Mouse (Mus musculus): Measurements from ENCODE around the gene Mvd. TPM values are rescaled to one million over a fixed set of nuclear protein-coding genes. Genes with fewer than 3 reads are reported as not detected.

Mvd gene
- 52.1 and 54.2 TPM in 2 replicates for polyA plus RNA-seq (2016; fragmentation: Nextera tagmentation; extraction: Ambion mirVana)

DNA sequence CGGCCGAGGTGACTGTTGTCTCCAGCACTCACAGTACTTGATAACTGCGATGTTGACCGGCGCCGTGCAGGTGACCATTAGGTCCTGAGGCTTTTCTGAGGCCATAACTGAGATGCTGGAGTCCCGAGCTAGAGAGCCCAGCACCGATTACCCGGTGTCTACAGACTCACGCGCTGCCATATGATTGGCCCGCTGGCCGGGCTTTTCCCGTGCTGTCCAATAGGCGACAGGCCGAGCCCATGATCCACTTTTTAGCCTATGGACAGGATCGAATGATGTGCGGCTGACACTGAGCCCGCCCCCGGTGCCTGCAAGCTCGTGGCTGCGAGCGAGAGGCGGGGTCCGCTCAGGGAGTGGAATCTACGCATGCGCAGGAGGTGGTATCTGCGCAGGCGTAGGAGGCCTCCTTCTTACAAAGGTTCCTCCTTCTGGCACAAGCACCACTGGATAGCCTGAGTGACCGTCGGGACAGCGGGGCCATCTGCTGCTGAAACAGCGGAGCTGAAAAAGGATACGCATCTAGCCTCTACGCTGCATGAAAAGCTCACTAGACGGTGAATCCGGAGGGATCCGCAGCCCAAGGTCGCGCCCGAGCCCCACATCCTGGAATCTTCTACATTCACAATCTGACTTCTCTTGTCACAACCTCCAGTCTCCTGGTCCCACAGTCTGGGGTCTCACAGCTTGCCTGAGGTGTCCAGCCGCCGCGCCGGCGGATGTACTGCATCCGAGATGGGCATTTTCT lies at the start of gene Mvd:
TSS of gene Mvd (minus strand) at position 161 of the 745 bp plus-strand sequence.
- H3K36me3 ChIP-seq (replicated peaks), result peaks cover 20% of the 10 kb centered on the region
- no peaks in the 10 kb centered on the region for H3K9me3 ChIP-seq
- peak within 1 kb of the TSS; percentile 71 for H3K4me3 ChIP-seq
- peak; percentile 99 for DNase-seq (ENCODE audit: extremely low spot score, low spot score)
- peak within 1 kb of the TSS; percentile 94 for H3K27ac ChIP-seq
- under 1% methylated on average over 47 of the region's 47 CpGs for WGBS
- H3K4me1 ChIP-seq, result peaks cover 31% of the 10 kb centered on the region
- no peaks in the 10 kb centered on the region for H3K27me3 ChIP-seq (ENCODE audit: poor library complexity, severe bottlenecking)

DNA sequence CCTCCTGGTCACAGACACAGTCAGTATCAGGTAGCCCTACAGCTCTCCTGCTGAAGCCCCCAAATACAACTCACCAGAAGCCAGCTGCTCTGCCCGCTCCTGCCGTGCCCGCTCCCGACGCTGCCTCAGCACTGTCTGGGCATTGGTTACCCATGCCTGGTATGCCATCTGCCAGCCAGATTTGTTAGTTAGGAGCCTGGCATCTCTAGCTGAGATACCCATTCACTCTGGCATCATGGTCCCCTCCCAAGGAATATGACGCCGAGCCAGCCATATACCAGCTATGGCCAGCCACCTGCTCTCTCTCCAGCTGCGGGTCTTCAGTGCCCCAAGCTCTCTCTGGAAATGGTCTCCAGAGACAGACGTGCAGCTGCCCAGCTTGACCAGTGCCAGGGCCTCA lies 45.2 kb upstream of the Mvd start:
- H3K36me3 ChIP-seq (replicated peaks), result peaks cover 85% of the 10 kb centered on the region

GRCm38 (mm10) chr8:122484831-122485230 lies 41.6 kb upstream of the Mvd start:
- no peak for DNase-seq (ENCODE audit: extremely low spot score, low spot score)
- H3K27me3 ChIP-seq (ENCODE audit: poor library complexity, severe bottlenecking), result no peaks in the 10 kb centered on the region
- no peaks in the 10 kb centered on the region for H3K4me1 ChIP-seq
- peaks cover 99% of the 10 kb centered on the region for H3K36me3 ChIP-seq (replicated peaks)
- WGBS, result 93% methylated on average over 12 of the region's 12 CpGs
- no peaks in the 10 kb centered on the region for H3K9me3 ChIP-seq
- no peak overlapping the region for H3K27ac ChIP-seq
- no peak overlapping the region for H3K4me3 ChIP-seq

More for the DNA sequence above, 45.2 kb upstream of the Mvd start:
- Histone ChIP-seq H3K27me3 (ENCODE audit: poor library complexity, severe bottlenecking) (no peaks in the 10 kb centered on the region), H3K27ac (no peak overlapping the region), H3K4me3 (no peak overlapping the region), H3K4me1 (no peaks in the 10 kb centered on the region), H3K9me3 (no peaks in the 10 kb centered on the region; the same call in 1 of the 2 replicates)
- WGBS, result 95% methylated on average over 9 of the region's 9 CpGs
- DNase-seq (ENCODE audit: extremely low spot score, low spot score), result no peak

DNA sequence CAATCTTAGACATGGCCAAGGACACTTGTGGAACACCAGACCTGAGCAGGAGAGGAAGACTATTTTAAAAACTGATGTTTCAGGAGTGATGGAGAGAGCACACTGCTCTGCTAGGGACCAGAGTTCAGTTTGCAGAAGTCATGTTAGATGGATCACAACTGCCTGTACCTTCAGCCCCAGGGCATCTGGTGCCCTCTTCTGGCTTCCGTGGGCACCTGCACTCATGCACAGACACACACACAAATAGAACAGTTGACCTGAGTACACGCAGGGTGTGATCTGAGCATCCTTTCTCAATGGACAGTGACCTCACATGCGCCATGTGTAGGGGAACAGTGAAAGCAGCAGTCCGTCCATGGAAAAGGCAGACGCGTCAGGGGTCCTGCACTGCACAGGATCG lies 40.7 kb upstream of the Mvd start:
- DNase-seq (ENCODE audit: extremely low spot score, low spot score), result no peak
- Histone ChIP-seq H3K36me3 (replicated peaks) (peaks cover 99% of the 10 kb centered on the region), H3K9me3 (no peaks in the 10 kb centered on the region), H3K4me3 (no peak overlapping the region), H3K4me1 (no peaks in the 10 kb centered on the region), H3K27ac (no peak overlapping the region), H3K27me3 (ENCODE audit: poor library complexity, severe bottlenecking) (no peaks in the 10 kb centered on the region)
- 96% methylated on average over 7 of the region's 7 CpGs for WGBS

DNA sequence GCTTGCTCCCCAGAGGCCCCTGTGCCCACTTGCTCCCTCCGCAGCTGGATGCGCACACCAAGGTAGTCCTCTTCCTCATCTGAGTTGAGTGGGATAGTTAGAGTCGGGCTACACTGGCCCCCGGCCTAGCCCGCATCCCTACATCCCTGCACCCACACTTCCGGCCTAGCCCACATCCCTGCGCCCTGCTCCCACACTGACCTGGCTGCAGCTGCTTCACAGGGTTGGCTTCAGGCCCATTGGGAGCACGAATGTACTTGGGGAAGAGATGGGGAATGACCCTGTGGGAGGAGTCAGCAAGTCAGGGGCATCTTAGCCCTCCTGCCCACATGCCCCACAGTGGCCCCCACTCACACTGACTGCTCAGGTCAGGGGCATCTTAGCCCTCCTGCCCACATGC lies 39.2 kb upstream of the Mvd start:
- Histone ChIP-seq H3K36me3 (replicated peaks) (peaks cover 99% of the 10 kb centered on the region), H3K27ac (no peak overlapping the region)
- WGBS, result 97% methylated on average over 8 of the region's 8 CpGs

GRCm38 (mm10) chr8:122475580-122476320 lies 32.5 kb upstream of the Mvd start, which contains the start of the genes Rnf166 and Ctu2:
Gene Rnf166, minus strand, starts transcription at chr8:122476064.
Gene Ctu2, plus strand, starts transcription at chr8:122476143.
- peak within 1 kb of the TSS; percentile 91 for H3K27ac ChIP-seq
- H3K27me3 ChIP-seq (ENCODE audit: poor library complexity, severe bottlenecking), result no peaks in the 10 kb centered on the region
- WGBS, result under 1% methylated on average over 100 of the region's 103 CpGs
- H3K4me3 ChIP-seq, result peak within 1 kb of the TSS; percentile 98
- H3K4me1 ChIP-seq, result peaks cover 31% of the 10 kb centered on the region
- no peaks in the 10 kb centered on the region for H3K9me3 ChIP-seq
- H3K36me3 ChIP-seq (replicated peaks), result peaks cover 62% of the 10 kb centered on the region
- DNase-seq (ENCODE audit: extremely low spot score, low spot score), result peak; percentile 90

More for the DNA sequence above, 39.2 kb upstream of the Mvd start:
- Histone ChIP-seq H3K9me3 (no peaks in the 10 kb centered on the region), H3K4me1 (peaks cover 2% of the 10 kb centered on the region), H3K4me3 (no peak overlapping the region), H3K27me3 (ENCODE audit: poor library complexity, severe bottlenecking) (no peaks in the 10 kb centered on the region)
- no peak for DNase-seq (ENCODE audit: extremely low spot score, low spot score)

DNA sequence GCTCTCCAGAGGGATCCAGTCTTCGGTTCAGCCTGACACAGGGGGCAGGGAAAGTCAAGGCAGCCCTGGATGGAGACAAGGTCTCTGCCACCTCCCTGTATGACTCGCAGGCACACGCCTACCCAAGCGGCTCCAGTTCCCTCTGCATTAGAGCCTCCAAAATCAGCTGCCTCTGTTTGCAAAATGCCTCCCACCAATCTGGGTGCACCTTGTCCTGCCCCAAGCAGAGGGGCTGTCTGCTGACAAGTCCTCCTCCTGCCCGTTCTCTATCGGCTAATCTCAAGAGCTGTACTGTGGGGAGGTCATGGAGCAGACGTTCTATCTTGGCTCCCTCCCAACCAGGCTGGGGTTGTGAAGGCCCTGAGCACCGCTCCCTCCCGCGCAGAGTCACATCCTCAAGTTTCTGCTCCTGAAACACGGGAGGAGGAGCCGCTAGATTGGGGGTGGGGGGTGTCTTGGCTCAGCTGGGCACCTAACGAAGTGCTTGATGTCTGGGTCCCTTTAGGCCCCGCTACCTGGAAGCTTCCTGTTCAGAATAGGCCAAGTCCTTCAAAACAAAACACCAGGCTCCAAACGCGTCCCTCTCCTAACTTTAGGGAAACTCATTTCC lies 31.8 kb upstream of the Mvd start:
- Histone ChIP-seq H3K36me3 (replicated peaks) (peaks cover 61% of the 10 kb centered on the region), H3K27ac (peak overlapping the region; percentile 91)
- WGBS, result 21% methylated on average over 16 of the region's 16 CpGs

DNA sequence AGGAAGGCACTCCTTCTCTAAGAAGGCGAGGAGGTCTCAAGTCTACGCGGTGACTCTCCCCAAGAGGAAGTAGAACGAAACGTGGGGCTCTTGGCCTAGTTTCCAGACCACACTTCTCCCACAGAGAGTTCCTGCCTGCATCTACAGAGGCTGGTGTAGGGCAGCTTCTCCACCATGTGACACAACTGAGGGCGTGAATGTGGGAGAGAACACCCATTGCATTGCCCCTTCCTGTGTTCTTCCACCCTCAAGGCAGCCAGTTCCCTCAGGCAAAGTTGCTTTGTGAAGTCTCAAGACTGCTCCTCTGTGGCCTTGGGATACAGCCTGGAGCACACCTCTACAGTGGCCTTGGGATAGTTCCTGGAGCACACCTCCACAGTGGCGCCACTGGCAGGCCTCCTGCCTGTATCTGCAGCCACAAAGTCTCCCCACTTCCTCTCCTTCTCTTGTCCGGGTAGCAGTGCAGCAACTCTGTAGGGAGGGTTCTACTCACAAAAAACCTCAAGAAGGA lies 30.7 kb upstream of the Mvd start:
- 90% methylated on average over 8 of the region's 8 CpGs for WGBS
- H3K4me3 ChIP-seq, result no peak overlapping the region
- no peaks in the 10 kb centered on the region for H3K27me3 ChIP-seq (ENCODE audit: poor library complexity, severe bottlenecking)

More for the DNA sequence above, 31.8 kb upstream of the Mvd start:
- DNase-seq (ENCODE audit: extremely low spot score, low spot score), result no peak
- H3K9me3 ChIP-seq, result no peaks in the 10 kb centered on the region
- peaks cover 31% of the 10 kb centered on the region for H3K4me1 ChIP-seq
- no peaks in the 10 kb centered on the region for H3K27me3 ChIP-seq (ENCODE audit: poor library complexity, severe bottlenecking)
- peak overlapping the region; percentile 98 for H3K4me3 ChIP-seq

DNA sequence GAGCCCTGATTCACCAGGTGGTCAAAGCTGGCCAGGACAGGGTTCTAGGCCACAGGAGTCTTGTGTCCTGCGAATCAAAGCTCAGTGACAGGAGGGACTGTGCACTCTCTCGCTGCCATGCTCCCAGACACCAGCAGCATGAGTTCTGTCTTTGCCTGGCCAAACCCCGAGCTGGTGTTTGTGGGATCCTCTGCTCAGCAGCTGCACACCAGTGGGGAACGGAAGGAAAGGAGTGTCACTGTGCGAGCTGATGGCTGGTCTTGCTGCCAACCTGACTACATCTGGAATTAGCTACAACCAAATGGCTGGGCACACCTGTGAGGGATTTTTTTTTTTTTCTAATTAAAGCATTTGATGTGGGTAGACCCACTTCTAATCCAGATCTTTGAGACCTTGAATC lies 27.5 kb upstream of the Mvd start:
- Histone ChIP-seq H3K27me3 (ENCODE audit: poor library complexity, severe bottlenecking) (no peaks in the 10 kb centered on the region), H3K36me3 (replicated peaks) (peaks cover 70% of the 10 kb centered on the region), H3K9me3 (no peaks in the 10 kb centered on the region), H3K4me3 (no peak overlapping the region), H3K4me1 (peaks cover 15% of the 10 kb centered on the region), H3K27ac (no peak overlapping the region)
- DNase-seq (ENCODE audit: extremely low spot score, low spot score), result no peak
- 86% methylated on average over 5 of the region's 5 CpGs for WGBS

More for the DNA sequence above, 30.7 kb upstream of the Mvd start:
- Histone ChIP-seq H3K4me1 (peaks cover 31% of the 10 kb centered on the region), H3K27ac (no peak overlapping the region), H3K36me3 (replicated peaks) (peaks cover 60% of the 10 kb centered on the region), H3K9me3 (no peaks in the 10 kb centered on the region)
- DNase-seq (ENCODE audit: extremely low spot score, low spot score), result no peak

DNA sequence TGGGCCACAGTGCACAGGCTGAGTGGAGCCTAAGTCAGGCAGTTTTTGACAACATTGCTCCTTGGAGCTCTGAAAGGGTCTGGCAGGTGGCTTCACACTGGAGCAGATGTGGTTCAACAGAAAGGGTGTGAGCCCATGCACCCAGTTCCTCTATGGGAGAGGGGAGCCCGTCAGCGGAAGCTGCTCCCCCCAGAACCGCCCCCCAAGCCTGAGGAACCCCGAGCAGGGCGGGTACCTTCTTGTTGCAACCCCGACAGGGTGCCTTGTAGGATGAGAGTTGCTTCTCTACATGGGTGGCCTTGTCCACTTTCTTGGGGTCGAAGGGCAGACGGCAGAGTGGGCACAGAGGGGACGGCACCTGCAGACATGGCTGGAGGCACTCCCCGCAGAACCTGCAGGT lies 26.7 kb upstream of the Mvd start:
- 90% methylated on average over 10 of the region's 10 CpGs for WGBS
- peaks cover 74% of the 10 kb centered on the region for H3K36me3 ChIP-seq (replicated peaks)
- H3K4me1 ChIP-seq, result peaks cover 14% of the 10 kb centered on the region
- no peak for DNase-seq (ENCODE audit: extremely low spot score, low spot score)
- H3K9me3 ChIP-seq, result no peaks in the 10 kb centered on the region
- H3K27me3 ChIP-seq (ENCODE audit: poor library complexity, severe bottlenecking), result no peaks in the 10 kb centered on the region
- H3K27ac ChIP-seq, result no peak overlapping the region
- H3K4me3 ChIP-seq, result no peak overlapping the region

- Histone ChIP-seq H3K9me3 (no peaks in the 10 kb centered on the region), H3K4me1 (peaks cover 12% of the 10 kb centered on the region), H3K4me3 (no peak overlapping the region), H3K27ac (no peak overlapping the region), H3K36me3 (replicated peaks) (peaks cover 74% of the 10 kb centered on the region), H3K27me3 (ENCODE audit: poor library complexity, severe bottlenecking) (no peaks in the 10 kb centered on the region)
- WGBS, result 87% methylated on average over 6 of the region's 6 CpGs
- DNase-seq (ENCODE audit: extremely low spot score, low spot score), result no peak
These were observed 26.2 kb upstream of the Mvd start for GRCm38 (mm10) chr8:122469407-122469806.

- Histone ChIP-seq H3K27ac (no peak overlapping the region), H3K9me3 (no peaks in the 10 kb centered on the region), H3K4me1 (peaks cover 22% of the 10 kb centered on the region), H3K27me3 (ENCODE audit: poor library complexity, severe bottlenecking) (peaks cover 12% of the 10 kb centered on the region), H3K36me3 (replicated peaks) (peaks cover 60% of the 10 kb centered on the region), H3K4me3 (no peak overlapping the region)
- WGBS, result 93% methylated on average over 13 of the region's 13 CpGs
- DNase-seq (ENCODE audit: extremely low spot score, low spot score), result no peak
These were observed 24.6 kb upstream of the Mvd start for GRCm38 (mm10) chr8:122467816-122468215.

Data from forebrain, embryonic 10.5 days (tissue).